In the genomic region with DNA sequence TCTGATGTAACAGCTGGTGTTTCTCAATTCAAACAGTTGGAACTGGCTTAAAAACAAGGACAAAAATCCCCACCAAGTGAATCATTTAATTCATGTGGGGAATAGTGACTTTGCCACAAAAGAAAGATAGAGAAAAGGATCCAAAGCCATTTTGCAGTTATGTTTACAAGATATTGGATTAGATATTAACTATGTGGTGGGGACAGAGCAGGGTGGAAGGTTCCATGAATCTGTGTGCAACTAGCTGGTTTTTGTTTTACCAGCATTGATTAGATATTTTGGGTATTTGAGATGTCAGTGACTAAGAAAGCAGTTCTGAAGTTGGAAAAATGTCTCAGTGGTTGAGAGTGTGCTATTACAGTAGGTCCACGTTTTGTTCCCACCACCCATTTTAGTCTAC, we compare ENCODE assay signal across 22 mouse cellular contexts. TPM values are rescaled to one million over a fixed set of nuclear protein-coding genes. Genes with fewer than 3 reads are reported as not detected.
"Had no signal": no experiment of that assay in that cellular context is flagged by ENCODE, and none has a peak within 500 bp of the region (broad histone marks: within the 10 kb centered on the region; RNA-seq: fewer than 3 reads in every experiment).

No protein-coding gene starts in this region.

- H3K27me3 ChIP-seq: neural tube, embryonic 13.5 days; neural tube, embryonic 15.5 days; stomach, embryonic 15.5 days had no signal

- DNase-seq: retina, postnatal 1 day; right cerebral cortex, adult 18-20 months; right cerebral cortex, postnatal 14 days; right cerebral cortex, postnatal 25 days; right cerebral cortex, postnatal 4 days; spleen, adult 18-20 months; thymus, adult 18-20 months; thymus, adult 2 months; thymus, postnatal 14 days; thymus, postnatal 25 days; thymus, postnatal 36 days; thymus, postnatal 4 days had no signal

- H3K4me1 ChIP-seq: neural tube, embryonic 13.5 days; neural tube, embryonic 15.5 days; stomach, embryonic 15.5 days had no signal

- H3K27ac ChIP-seq: neural tube, embryonic 13.5 days; neural tube, embryonic 15.5 days; stomach, embryonic 15.5 days; stomach, postnatal 0 days had no signal

- H3K9ac ChIP-seq: neural tube, embryonic 13.5 days; neural tube, embryonic 15.5 days; stomach, embryonic 15.5 days had no signal

- H3K4me3 ChIP-seq: neural tube, embryonic 13.5 days; neural tube, embryonic 15.5 days; stomach, embryonic 15.5 days had no signal

- H3K36me3 ChIP-seq: neural tube, embryonic 13.5 days; neural tube, embryonic 15.5 days; stomach, embryonic 15.5 days had no signal

RNA-seq across cellular contexts. Expression of a gene that starts 58.9 kb away (rescaled TPM):
- total RNA-seq: neutrophil, adult 5-6 weeks had no signal
- polyA plus RNA-seq: neural tube, embryonic 13.5 days; neural tube, embryonic 14.5 days; small intestine, adult 2 months; spleen, adult 2 months; testis, adult 2 months; urinary bladder, adult 2 months had no signal
